9 mouse cellular contexts compared by ENCODE assay signal in the genomic region with DNA sequence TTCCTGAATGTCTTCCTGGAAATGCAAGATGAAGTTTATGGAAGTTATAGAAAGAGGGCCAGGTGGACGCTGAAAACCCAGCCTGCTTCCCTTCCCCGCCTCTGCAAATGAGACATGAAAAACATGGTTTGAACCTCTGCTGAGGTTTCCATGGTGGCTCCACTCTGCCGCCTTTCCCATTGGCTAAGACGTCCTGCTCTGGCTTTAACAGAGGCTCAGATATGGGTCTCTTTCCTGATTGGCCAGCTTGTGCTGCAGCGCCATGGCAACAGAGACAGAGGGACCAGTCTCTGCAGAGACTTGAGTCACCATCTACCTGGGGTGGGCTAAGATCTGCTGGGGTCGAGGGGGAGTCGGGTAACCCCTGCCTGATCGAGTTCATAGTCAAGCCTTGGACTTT. TPM values are rescaled to one million over a fixed set of nuclear protein-coding genes. Genes with fewer than 3 reads are reported as not detected.
A peak's percentile ranks its signal among the peaks of the same experiment; 100 is the strongest.
DNase-seq lines count a peak whose midpoint lies in the region; ATAC-seq and TF ChIP-seq lines count a peak whose summit lies in the region.
"Had no signal": no experiment of that assay in that cellular context is flagged by ENCODE, and none has a peak within 500 bp of the region (broad histone marks: within the 10 kb centered on the region; RNA-seq: fewer than 3 reads in every experiment).

No protein-coding gene starts in this region.

- peak; percentile 17 for DNase-seq in lung, embryonic 14.5 days
- no peak for DNase-seq in lung, postnatal 0 days (ENCODE audit: low spot score)
- DNase-seq in midbrain, embryonic 10.5 days (ENCODE audit: low spot score) = peak; percentile 33
- DNase-seq in right cerebral cortex, postnatal 4 days = peak; percentile 37
- no peak for DNase-seq in kidney, postnatal 25 days
- DNase-seq in gastrocnemius, postnatal 10 days = no peak
- DNase-seq in heart, embryonic 10.5 days (ENCODE audit: low spot score) = no peak

- no peaks in the 10 kb centered on the region for H3K4me1 ChIP-seq in lung, embryonic 14.5 days (ENCODE audit: insufficient read depth)
- H3K4me1 ChIP-seq in lung, postnatal 0 days (ENCODE audit: insufficient read depth, low read depth, low read length) = no peaks in the 10 kb centered on the region
- H3K4me1 ChIP-seq in hindbrain, embryonic 13.5 days (replicated peaks) = peaks cover 40% of the 10 kb centered on the region
- H3K4me1 ChIP-seq in midbrain, embryonic 10.5 days = peaks cover 42% of the 10 kb centered on the region
- H3K4me1 ChIP-seq in heart, embryonic 10.5 days = peaks cover 33% of the 10 kb centered on the region

- H3K36me3 ChIP-seq in lung, embryonic 14.5 days (ENCODE audit: insufficient read depth) = no peaks in the 10 kb centered on the region
- H3K36me3 ChIP-seq in lung, postnatal 0 days (ENCODE audit: insufficient read depth, low read length) = no peaks in the 10 kb centered on the region
- no peaks in the 10 kb centered on the region for H3K36me3 ChIP-seq in hindbrain, embryonic 13.5 days
- no peaks in the 10 kb centered on the region for H3K36me3 ChIP-seq in midbrain, embryonic 10.5 days
- no peaks in the 10 kb centered on the region for H3K36me3 ChIP-seq in heart, embryonic 10.5 days

- no peak overlapping the region for H3K27ac ChIP-seq in lung, embryonic 14.5 days (ENCODE audit: low read depth)
- no peak overlapping the region for H3K27ac ChIP-seq in lung, postnatal 0 days (ENCODE audit: low read length)
- H3K27ac ChIP-seq in hindbrain, embryonic 13.5 days = peak overlapping the region; percentile 78
- peak overlapping the region; percentile 69 for H3K27ac ChIP-seq in midbrain, embryonic 10.5 days (replicated peaks)
- H3K27ac ChIP-seq in heart, embryonic 10.5 days = no peak overlapping the region

- H3K4me3 ChIP-seq in lung, embryonic 14.5 days (ENCODE audit: low read depth, low read length) = no peak overlapping the region
- H3K4me3 ChIP-seq in lung, postnatal 0 days (ENCODE audit: low read depth, low read length) = no peak overlapping the region
- H3K4me3 ChIP-seq in hindbrain, embryonic 13.5 days = no peak overlapping the region
- H3K4me3 ChIP-seq in midbrain, embryonic 10.5 days = no peak overlapping the region
- no peak overlapping the region for H3K4me3 ChIP-seq in heart, embryonic 10.5 days
- H3K4me3 ChIP-seq: megakaryocyte, embryonic 14.5 days had no signal

- H3K9me3 ChIP-seq in lung, embryonic 14.5 days (ENCODE audit: low read depth, low read length) = no peaks in the 10 kb centered on the region
- H3K9me3 ChIP-seq in lung, postnatal 0 days (ENCODE audit: low read length) = no peaks in the 10 kb centered on the region
- H3K9me3 ChIP-seq in hindbrain, embryonic 13.5 days = no peaks in the 10 kb centered on the region
- no peaks in the 10 kb centered on the region for H3K9me3 ChIP-seq in midbrain, embryonic 10.5 days (replicated peaks)
- H3K9me3 ChIP-seq in heart, embryonic 10.5 days = no peaks in the 10 kb centered on the region
- H3K9me3 ChIP-seq: megakaryocyte, embryonic 14.5 days had no signal

- no peaks in the 10 kb centered on the region for H3K27me3 ChIP-seq in lung, embryonic 14.5 days (ENCODE audit: insufficient read depth, low read length)
- H3K27me3 ChIP-seq in lung, postnatal 0 days (replicated peaks; ENCODE audit: insufficient read depth, low read length) = no peaks in the 10 kb centered on the region
- no peaks in the 10 kb centered on the region for H3K27me3 ChIP-seq in hindbrain, embryonic 13.5 days
- 0 out of 2 replicates have a peak, but pooled peaks cover under 1% of the 10 kb centered on the region for H3K27me3 ChIP-seq in midbrain, embryonic 10.5 days (ENCODE audit: low read depth, poor library complexity, severe bottlenecking)
- H3K27me3 ChIP-seq in heart, embryonic 10.5 days (ENCODE audit: insufficient read depth, poor library complexity, severe bottlenecking) = no peaks in the 10 kb centered on the region

- H3K4me2 ChIP-seq in lung, embryonic 14.5 days = no peak overlapping the region
- H3K4me2 ChIP-seq in lung, postnatal 0 days (replicated peaks; ENCODE audit: low read depth, low read length) = no peak overlapping the region
- no peak overlapping the region for H3K4me2 ChIP-seq in hindbrain, embryonic 13.5 days

- TF ChIP-seq CTCF in lung, embryonic 14.5 days (IDR thresholded peaks at IDR 0.05; ENCODE audit: low read depth) = no peak
- TF ChIP-seq CTCF in lung, postnatal 0 days (IDR thresholded peaks at IDR 0.05) = no peak

- no peak for TF ChIP-seq EP300 in lung, postnatal 0 days (IDR thresholded peaks at IDR 0.05)

- ATAC-seq in lung, embryonic 14.5 days (ENCODE audit: insufficient read depth) = no peak
- ATAC-seq in lung, postnatal 0 days = no peak
- peak; percentile 52; the same call in 1 of the 2 replicates for ATAC-seq in hindbrain, embryonic 13.5 days (ENCODE audit: low FRiP score)

- WGBS in lung, embryonic 14.5 days = 34% methylated on average over 8 of the region's 8 CpGs
- 39% methylated on average over 8 of the region's 8 CpGs for WGBS in lung, postnatal 0 days
- WGBS in hindbrain, embryonic 13.5 days = 40% methylated on average over 8 of the region's 8 CpGs
- WGBS in midbrain, embryonic 10.5 days = 44% methylated on average over 8 of the region's 8 CpGs
- WGBS in heart, embryonic 10.5 days = 42% methylated on average over 8 of the region's 8 CpGs

- no peak overlapping the region for H3K9ac ChIP-seq in lung, embryonic 14.5 days
- H3K9ac ChIP-seq in lung, postnatal 0 days (replicated peaks; ENCODE audit: low read depth) = no peak overlapping the region
- H3K9ac ChIP-seq in hindbrain, embryonic 13.5 days = no peak overlapping the region

RNA-seq across cellular contexts. Expression of a gene that starts 11.9 kb away (rescaled TPM):
- polyA plus RNA-seq in lung, embryonic 14.5 days (2014; fragmentation: Nextera tagmentation; extraction: Ambion mirVana) = 415 and 431 TPM in 2 replicates
- 242 and 276 TPM in 2 replicates for polyA plus RNA-seq in lung, postnatal 0 days (2015; fragmentation: Nextera tagmentation; extraction: Ambion mirVana)
- 613 and 627 TPM in 2 replicates for polyA plus RNA-seq in hindbrain, embryonic 13.5 days (2015; fragmentation: Nextera tagmentation; extraction: Ambion mirVana)
- 457 and 467 TPM in 2 replicates for polyA plus RNA-seq in midbrain, embryonic 10.5 days (2016; fragmentation: Nextera tagmentation; extraction: Ambion mirVana)
- 100 to 1,000 TPM in 1 of 2 experiments, 10 to 100 TPM in 1; 82.0 to 106 TPM for total RNA-seq in gastrocnemius, postnatal 10 days (2021)
- 471 and 500 TPM in 2 replicates for polyA plus RNA-seq in heart, embryonic 10.5 days (2016; fragmentation: Nextera tagmentation; extraction: Ambion mirVana)

Comparison
In these comparisons a context has a peak if more than half of its experiments do, and no peak if none do; other contexts are left out.
1. DNase-seq: peak in lung, embryonic 14.5 days (single experiment), midbrain, embryonic 10.5 days (single experiment) and right cerebral cortex, postnatal 4 days (single experiment); none in lung, postnatal 0 days (single experiment), kidney, postnatal 25 days (0 of 2), gastrocnemius, postnatal 10 days (single experiment) and heart, embryonic 10.5 days (single experiment).
2. H3K27ac ChIP-seq: peak in hindbrain, embryonic 13.5 days (single experiment) and midbrain, embryonic 10.5 days (single experiment); none in lung, embryonic 14.5 days (single experiment), lung, postnatal 0 days (single experiment) and heart, embryonic 10.5 days (single experiment).